Mouse (Mus musculus): ENCODE results near the gene Srrm4. TPM values are rescaled to one million over a fixed set of nuclear protein-coding genes. Genes with fewer than 3 reads are reported as not detected.

Gene Srrm4
- total RNA-seq, 1 experiment = 0.22 TPM

DNA sequence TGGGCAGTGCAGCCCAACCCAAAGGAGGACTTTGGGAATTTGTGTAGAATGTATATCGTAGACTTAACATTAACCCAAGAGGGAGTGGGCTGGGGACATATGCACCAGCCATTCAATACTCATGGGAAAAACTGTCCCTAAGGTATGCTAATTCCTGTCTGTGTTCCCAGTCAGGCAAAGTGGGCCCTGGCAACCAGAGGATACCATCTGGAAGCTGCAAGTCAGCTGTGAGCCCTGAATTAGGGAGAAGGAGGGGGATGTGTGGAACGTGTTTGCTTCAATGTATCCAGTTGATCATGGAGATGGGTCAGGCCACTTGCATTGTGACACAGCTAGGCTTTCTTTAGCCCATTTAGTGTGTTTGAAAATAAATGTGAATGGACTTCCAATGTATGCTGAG lies 131.6 kb downstream of the Srrm4 start:
- Histone ChIP-seq H3K4me3 (ENCODE audit: insufficient read depth in 1 of 2, low read depth in 1 of 2, low read length in 2 of 2, poor library complexity in 1 of 2, severe bottlenecking in 1 of 2) (no peak overlapping the region), H3K9ac (ENCODE audit: insufficient read depth, low read depth, low read length, poor library complexity, severe bottlenecking) (no peak overlapping the region), H3K36me3 (ENCODE audit: control insufficient read depth, insufficient read depth, low read length, poor library complexity, severe bottlenecking) (no peaks in the 10 kb centered on the region), H3K4me1 (ENCODE audit: control insufficient read depth in 2 of 2, insufficient read depth in 2 of 2, low read length in 2 of 2, poor library complexity in 1 of 2) (peaks cover 6 to 9% of the 10 kb centered on the region in 2 experiments), H3K27ac (ENCODE audit: insufficient read depth, low read depth, low read length, poor library complexity, severe bottlenecking) (no peak overlapping the region), H3K9me3 (ENCODE audit: control insufficient read depth, insufficient read depth, low read depth, low read length) (no peaks in the 10 kb centered on the region)
- no peak for DNase-seq (ENCODE audit: low read depth, low spot score)
- TF ChIP-seq MAFK (IDR thresholded peaks at IDR 0.05; ENCODE audit: insufficient read depth, low read depth, low read length) (no peak), HCFC1 (IDR thresholded peaks at IDR 0.05; ENCODE audit: borderline replicate concordance, insufficient read depth, low read length) (no peak), ZC3H11A (IDR thresholded peaks at IDR 0.05; ENCODE audit: borderline replicate concordance, low read depth, low read length) (no peak), CHD2 (IDR thresholded peaks at IDR 0.05; ENCODE audit: low read depth, low read length) (no peak), ZNF384 (IDR thresholded peaks at IDR 0.05; ENCODE audit: low read depth, low read length) (no peak)
- in situ Hi-C loops (cut with MboI; ENCODE audit: low sequenced_read_pairs in 2 of 2, unreplicated experiment in 2 of 2) = no loop called here

DNA sequence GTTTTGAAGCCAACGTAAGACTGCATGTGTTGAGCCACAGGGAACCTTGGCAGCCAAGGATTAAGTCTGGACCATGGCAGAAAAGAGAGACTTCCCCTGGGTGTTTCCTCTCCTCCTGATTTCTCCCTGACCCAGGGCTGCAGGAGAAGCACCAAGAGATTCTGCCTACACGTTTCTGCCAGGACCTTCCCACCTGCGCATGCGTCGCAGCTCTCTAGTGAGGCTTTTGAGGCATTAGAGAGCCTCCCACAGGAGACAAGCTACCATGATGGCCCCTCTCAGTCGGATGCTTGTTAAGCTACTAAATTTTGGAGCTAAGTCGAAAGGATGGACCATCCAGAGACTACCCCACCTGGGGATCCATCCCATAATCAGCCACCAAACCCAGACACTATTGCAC lies 133.8 kb downstream of the Srrm4 start:
- H3K9ac ChIP-seq (ENCODE audit: insufficient read depth, low read depth, low read length, poor library complexity, severe bottlenecking) = no peak overlapping the region
- H3K4me1 ChIP-seq (ENCODE audit: control insufficient read depth in 2 of 2, insufficient read depth in 2 of 2, low read length in 2 of 2, poor library complexity in 1 of 2) = peaks cover 15 to 18% of the 10 kb centered on the region in 2 experiments
- H3K4me3 ChIP-seq (ENCODE audit: insufficient read depth in 1 of 2, low read depth in 1 of 2, low read length in 2 of 2, poor library complexity in 1 of 2, severe bottlenecking in 1 of 2) = no peak overlapping the region
- in situ Hi-C loops (cut with MboI; ENCODE audit: low sequenced_read_pairs in 2 of 2, unreplicated experiment in 2 of 2) = no loop called here
- no peak overlapping the region for H3K27ac ChIP-seq (ENCODE audit: insufficient read depth, low read depth, low read length, poor library complexity, severe bottlenecking)
- no peaks in the 10 kb centered on the region for H3K36me3 ChIP-seq (ENCODE audit: control insufficient read depth, insufficient read depth, low read length, poor library complexity, severe bottlenecking)
- DNase-seq (ENCODE audit: low read depth, low spot score) = no peak
- TF ChIP-seq ZC3H11A (IDR thresholded peaks at IDR 0.05; ENCODE audit: borderline replicate concordance, low read depth, low read length) = no peak
- TF ChIP-seq ZNF384 (IDR thresholded peaks at IDR 0.05; ENCODE audit: low read depth, low read length) = no peak
- no peak for TF ChIP-seq MAFK (IDR thresholded peaks at IDR 0.05; ENCODE audit: insufficient read depth, low read depth, low read length)
- no peak for TF ChIP-seq CHD2 (IDR thresholded peaks at IDR 0.05; ENCODE audit: low read depth, low read length)
- TF ChIP-seq HCFC1 (IDR thresholded peaks at IDR 0.05; ENCODE audit: borderline replicate concordance, insufficient read depth, low read length) = no peak
- H3K9me3 ChIP-seq (ENCODE audit: control insufficient read depth, insufficient read depth, low read depth, low read length) = no peaks in the 10 kb centered on the region

DNA sequence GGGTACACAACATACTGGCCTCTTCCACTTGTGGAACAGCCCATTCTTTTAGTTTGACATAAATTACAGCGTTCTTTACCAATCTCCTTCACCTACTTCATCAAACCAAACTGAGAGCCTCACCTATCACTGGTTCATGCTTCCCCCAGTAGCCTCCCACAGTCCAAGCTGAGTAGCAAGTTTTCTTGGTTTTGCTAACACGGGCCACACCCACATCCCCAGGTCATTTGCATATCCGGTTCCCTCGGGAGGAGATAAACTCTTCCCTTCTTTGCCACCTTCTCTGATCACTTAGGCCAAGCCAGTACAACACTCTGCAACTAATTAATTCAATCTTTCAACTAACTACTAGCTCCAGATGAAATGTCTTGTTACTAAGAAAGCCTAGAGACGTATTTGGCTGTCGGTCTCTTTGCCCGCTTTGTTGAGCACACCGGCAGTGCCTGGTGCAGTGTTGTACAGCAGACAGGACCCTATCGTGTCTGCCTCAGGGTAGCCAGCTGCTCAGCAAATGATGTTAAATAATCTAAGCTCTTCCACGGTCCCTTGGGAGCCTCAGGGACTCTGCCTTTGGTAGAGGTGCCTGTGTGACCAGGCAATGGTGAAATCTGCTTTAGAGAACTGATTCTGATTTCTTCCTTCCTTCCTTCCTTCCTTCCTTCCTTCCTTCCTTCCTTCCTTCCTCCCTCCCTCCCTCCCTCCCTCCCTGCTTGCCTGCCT lies 134.7 kb downstream of the Srrm4 start:
- H3K27ac ChIP-seq (ENCODE audit: insufficient read depth, low read depth, low read length, poor library complexity, severe bottlenecking) = no peak overlapping the region
- no peak for TF ChIP-seq ZNF384 (IDR thresholded peaks at IDR 0.05; ENCODE audit: low read depth, low read length)
- TF ChIP-seq HCFC1 (IDR thresholded peaks at IDR 0.05; ENCODE audit: borderline replicate concordance, insufficient read depth, low read length) = no peak
- no peak for TF ChIP-seq ZC3H11A (IDR thresholded peaks at IDR 0.05; ENCODE audit: borderline replicate concordance, low read depth, low read length)
- TF ChIP-seq MAFK (IDR thresholded peaks at IDR 0.05; ENCODE audit: insufficient read depth, low read depth, low read length) = no peak
- no peak for TF ChIP-seq CHD2 (IDR thresholded peaks at IDR 0.05; ENCODE audit: low read depth, low read length)
- H3K9me3 ChIP-seq (ENCODE audit: control insufficient read depth, insufficient read depth, low read depth, low read length) = no peaks in the 10 kb centered on the region
- H3K9ac ChIP-seq (ENCODE audit: insufficient read depth, low read depth, low read length, poor library complexity, severe bottlenecking) = 0 out of 2 replicates have a peak overlapping the region, but pooled peaks have one; percentile 14
- no peak for DNase-seq (ENCODE audit: low read depth, low spot score)
- in situ Hi-C loops (cut with MboI; ENCODE audit: low sequenced_read_pairs in 2 of 2, unreplicated experiment in 2 of 2) = no loop called here
- H3K36me3 ChIP-seq (ENCODE audit: control insufficient read depth, insufficient read depth, low read length, poor library complexity, severe bottlenecking) = no peaks in the 10 kb centered on the region
- peaks cover 16 to 18% of the 10 kb centered on the region in 2 experiments for H3K4me1 ChIP-seq (ENCODE audit: control insufficient read depth in 2 of 2, insufficient read depth in 2 of 2, low read length in 2 of 2, poor library complexity in 1 of 2)
- H3K4me3 ChIP-seq (ENCODE audit: insufficient read depth in 1 of 2, low read depth in 1 of 2, low read length in 2 of 2, poor library complexity in 1 of 2, severe bottlenecking in 1 of 2) = peak overlapping the region; percentile 4 to 56; a peak in 3 of 4 replicates

DNA sequence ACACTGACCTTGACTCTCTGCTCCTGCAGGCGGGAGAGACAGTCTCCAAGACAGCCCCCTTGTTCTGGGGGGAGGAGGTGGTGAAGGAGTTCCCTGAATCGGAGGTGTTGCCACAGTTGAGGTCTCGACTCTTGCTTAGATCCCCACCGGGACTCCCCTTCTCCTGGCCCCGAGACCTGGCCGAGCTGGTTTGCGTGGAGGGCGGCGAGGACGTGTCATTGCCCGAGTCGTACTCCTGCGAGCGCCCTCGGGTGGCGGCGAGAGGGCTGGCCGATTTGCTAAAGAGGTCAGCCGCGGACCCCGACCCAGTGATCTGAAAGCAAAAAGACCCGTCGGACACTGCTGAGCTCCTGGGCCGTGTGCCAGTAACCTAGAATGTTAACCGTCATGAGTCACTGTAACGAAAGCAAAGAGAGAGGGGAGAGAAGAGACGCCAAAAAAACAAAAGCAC lies 138.2 kb downstream of the Srrm4 start:
- in situ Hi-C loops (cut with MboI; ENCODE audit: low sequenced_read_pairs in 2 of 2, unreplicated experiment in 2 of 2) = no loop called here
- H3K9me3 ChIP-seq (ENCODE audit: control insufficient read depth, insufficient read depth, low read depth, low read length) = no peaks in the 10 kb centered on the region
- H3K4me1 ChIP-seq (ENCODE audit: control insufficient read depth in 2 of 2, insufficient read depth in 2 of 2, low read length in 2 of 2, poor library complexity in 1 of 2) = peaks cover 23 to 28% of the 10 kb centered on the region in 2 experiments
- no peaks in the 10 kb centered on the region for H3K36me3 ChIP-seq (ENCODE audit: control insufficient read depth, insufficient read depth, low read length, poor library complexity, severe bottlenecking)
- peak overlapping the region in 1 of 2 experiments; percentile 13; a peak in 1 of 4 replicates for H3K4me3 ChIP-seq (ENCODE audit: insufficient read depth in 1 of 2, low read depth in 1 of 2, low read length in 2 of 2, poor library complexity in 1 of 2, severe bottlenecking in 1 of 2)
- H3K27ac ChIP-seq (ENCODE audit: insufficient read depth, low read depth, low read length, poor library complexity, severe bottlenecking) = no peak overlapping the region
- no peak overlapping the region for H3K9ac ChIP-seq (ENCODE audit: insufficient read depth, low read depth, low read length, poor library complexity, severe bottlenecking)
- DNase-seq (ENCODE audit: low read depth, low spot score) = no peak
- TF ChIP-seq ZNF384 (IDR thresholded peaks at IDR 0.05; ENCODE audit: low read depth, low read length) = no peak
- TF ChIP-seq MAFK (IDR thresholded peaks at IDR 0.05; ENCODE audit: insufficient read depth, low read depth, low read length) = no peak
- TF ChIP-seq ZC3H11A (IDR thresholded peaks at IDR 0.05; ENCODE audit: borderline replicate concordance, low read depth, low read length) = no peak
- TF ChIP-seq HCFC1 (IDR thresholded peaks at IDR 0.05; ENCODE audit: borderline replicate concordance, insufficient read depth, low read length) = no peak
- TF ChIP-seq CHD2 (IDR thresholded peaks at IDR 0.05; ENCODE audit: low read depth, low read length) = no peak
